In genomic region chr15:12788536-12788935, GRCm38 (mm10) we compare ENCODE assay signal across 27 mouse cellular contexts. TPM values are rescaled to one million over a fixed set of nuclear protein-coding genes. Genes with fewer than 3 reads are reported as not detected.
DNase-seq lines count a peak whose midpoint lies in the region; ATAC-seq and TF ChIP-seq lines count a peak whose summit lies in the region.
"Had no signal": no experiment of that assay in that cellular context is flagged by ENCODE, and none has a peak within 500 bp of the region (broad histone marks: within the 10 kb centered on the region; RNA-seq: fewer than 3 reads in every experiment).

No protein-coding gene starts in this region.

- no peak for DNase-seq in kidney, postnatal 0 days (ENCODE audit: low spot score)
- DNase-seq in kidney, adult 8-10 months = no peak
- DNase-seq in midbrain, embryonic 11.5 days (ENCODE audit: low spot score, missing footprints) = peak; percentile 67
- peak; percentile 44 for DNase-seq in ZHBTc4 (ENCODE audit: low read depth, low spot score)
- no peak for DNase-seq in liver
- DNase-seq in cerebellum, adult 11-12 months = no peak
- DNase-seq: adrenal gland, adult 2 months; adrenal gland, postnatal 36 days; cerebellum, adult 8-10 months; cerebellum, postnatal 25 days; gastrocnemius, postnatal 14 days; heart, postnatal 36 days; kidney, adult 18-20 months; kidney, postnatal 4 days; lung, postnatal 4 days had no signal

- no peak overlapping the region for H3K9ac ChIP-seq in kidney, postnatal 0 days (ENCODE audit: low read depth, low read length)
- no peak overlapping the region for H3K9ac ChIP-seq in midbrain, embryonic 11.5 days (ENCODE audit: low read length)
- no peak overlapping the region for H3K9ac ChIP-seq in midbrain, embryonic 16.5 days (ENCODE audit: low read depth, low read length)
- no peak overlapping the region for H3K9ac ChIP-seq in ES-Bruce4 (ENCODE audit: low read depth, poor library complexity, severe bottlenecking)
- H3K9ac ChIP-seq: embryonic facial prominence, embryonic 15.5 days; forebrain, embryonic 13.5 days; heart, embryonic 15.5 days; hindbrain, embryonic 14.5 days; limb, embryonic 12.5 days; neural tube, embryonic 13.5 days had no signal

- no peak overlapping the region for H3K27ac ChIP-seq in kidney, postnatal 0 days
- H3K27ac ChIP-seq in midbrain, embryonic 11.5 days (ENCODE audit: low read depth, low read length) = no peak overlapping the region
- H3K27ac ChIP-seq in midbrain, embryonic 16.5 days (ENCODE audit: low read length) = no peak overlapping the region
- no peak overlapping the region for H3K27ac ChIP-seq in ES-Bruce4 (ENCODE audit: insufficient read depth, low read length)
- H3K27ac ChIP-seq: embryonic facial prominence, embryonic 15.5 days; forebrain, embryonic 13.5 days; heart, embryonic 15.5 days; hindbrain, embryonic 14.5 days; neural tube, embryonic 13.5 days had no signal

- H3K36me3 ChIP-seq in kidney, postnatal 0 days (ENCODE audit: insufficient read depth, low read length) = no peaks in the 10 kb centered on the region
- H3K36me3 ChIP-seq in midbrain, embryonic 11.5 days (ENCODE audit: control insufficient read depth, insufficient read depth, low read length) = no peaks in the 10 kb centered on the region
- no peaks in the 10 kb centered on the region for H3K36me3 ChIP-seq in midbrain, embryonic 16.5 days (ENCODE audit: control insufficient read depth, insufficient read depth, low read length)
- H3K36me3 ChIP-seq in ES-Bruce4 (ENCODE audit: control insufficient read depth, insufficient read depth, low read length, poor library complexity, severe bottlenecking) = no peaks in the 10 kb centered on the region
- H3K36me3 ChIP-seq: embryonic facial prominence, embryonic 10.5 days; embryonic facial prominence, embryonic 15.5 days; heart, embryonic 10.5 days; heart, embryonic 15.5 days; limb, embryonic 12.5 days; neural tube, embryonic 13.5 days had no signal

- TF ChIP-seq CTCF in kidney, postnatal 0 days (IDR thresholded peaks at IDR 0.05; ENCODE audit: low read depth) = peak; percentile 32; the same call in 1 of the 2 replicates
- peak; percentile 16 for TF ChIP-seq CTCF in ES-Bruce4 (IDR thresholded peaks at IDR 0.05; ENCODE audit: low read depth, low read length)

- no peaks in the 10 kb centered on the region for H3K27me3 ChIP-seq in kidney, postnatal 0 days (ENCODE audit: insufficient read depth, low read length)
- H3K27me3 ChIP-seq in midbrain, embryonic 11.5 days (ENCODE audit: control insufficient read depth, insufficient read depth, low read length) = no peaks in the 10 kb centered on the region
- no peaks in the 10 kb centered on the region for H3K27me3 ChIP-seq in midbrain, embryonic 16.5 days (ENCODE audit: control insufficient read depth, insufficient read depth, low read depth, low read length)
- H3K27me3 ChIP-seq in ES-Bruce4 (ENCODE audit: control insufficient read depth, insufficient read depth, low read length, poor library complexity, severe bottlenecking) = no peaks in the 10 kb centered on the region
- H3K27me3 ChIP-seq: embryonic facial prominence, embryonic 15.5 days; forebrain, embryonic 13.5 days; heart, embryonic 15.5 days; limb, embryonic 12.5 days; neural tube, embryonic 13.5 days had no signal

- 75% methylated on average over 5 of the region's 5 CpGs for WGBS in kidney, postnatal 0 days
- WGBS in midbrain, embryonic 11.5 days = 81% methylated on average over 5 of the region's 5 CpGs
- whole genome bisulfite sequencing in midbrain, embryonic 16.5 days = 79% methylated on average over 5 of the region's 5 CpGs

- H3K4me3 ChIP-seq in kidney, postnatal 0 days (replicated peaks; ENCODE audit: low read depth, low read length) = no peak overlapping the region
- H3K4me3 ChIP-seq in midbrain, embryonic 11.5 days (ENCODE audit: low read depth, low read length) = no peak overlapping the region
- no peak overlapping the region for H3K4me3 ChIP-seq in midbrain, embryonic 16.5 days (ENCODE audit: low read depth, low read length)
- H3K4me3 ChIP-seq in ES-Bruce4 (ENCODE audit: low read depth, low read length) = no peak overlapping the region
- H3K4me3 ChIP-seq: embryonic facial prominence, embryonic 10.5 days; embryonic facial prominence, embryonic 15.5 days; forebrain, embryonic 13.5 days; heart, embryonic 10.5 days; heart, embryonic 15.5 days; limb, embryonic 12.5 days; megakaryocyte, embryonic 14.5 days; neural tube, embryonic 13.5 days had no signal

- no peaks in the 10 kb centered on the region; the same call in 1 of the 2 replicates for H3K4me1 ChIP-seq in kidney, postnatal 0 days (replicated peaks; ENCODE audit: insufficient read depth, low read length)
- 0 out of 2 replicates have a peak, but pooled peaks cover 3% of the 10 kb centered on the region for H3K4me1 ChIP-seq in midbrain, embryonic 11.5 days (ENCODE audit: control insufficient read depth, insufficient read depth, low read length)
- 0 out of 2 replicates have a peak, but pooled peaks cover 5% of the 10 kb centered on the region for H3K4me1 ChIP-seq in midbrain, embryonic 16.5 days (ENCODE audit: control insufficient read depth, insufficient read depth, low read length)
- H3K4me1 ChIP-seq in ES-Bruce4 (ENCODE audit: control insufficient read depth, insufficient read depth, low read length) = no peaks in the 10 kb centered on the region
- H3K4me1 ChIP-seq: megakaryocyte, embryonic 14.5 days had no signal

- no peak for TF ChIP-seq EP300 in ES-Bruce4 (IDR thresholded peaks at IDR 0.05; ENCODE audit: insufficient read depth, low read depth, low read length)

- ATAC-seq in kidney, postnatal 0 days (replicated peaks; ENCODE audit: low FRiP score, low read depth) = no peak
- ATAC-seq in midbrain, embryonic 11.5 days (ENCODE audit: low FRiP score) = no peak
- ATAC-seq in midbrain, embryonic 16.5 days = no peak
- ATAC-seq: forebrain, embryonic 13.5 days had no signal

- TF ChIP-seq POLR2A in ES-Bruce4 (IDR thresholded peaks at IDR 0.05; ENCODE audit: insufficient read depth, low read length) = no peak

- H3K9me3 ChIP-seq in kidney, postnatal 0 days (replicated peaks; ENCODE audit: low read length) = no peaks in the 10 kb centered on the region
- H3K9me3 ChIP-seq in midbrain, embryonic 11.5 days (ENCODE audit: control insufficient read depth, low read length) = no peaks in the 10 kb centered on the region
- no peaks in the 10 kb centered on the region for H3K9me3 ChIP-seq in midbrain, embryonic 16.5 days (replicated peaks; ENCODE audit: control insufficient read depth, low read length, poor library complexity, severe bottlenecking)
- H3K9me3 ChIP-seq in ES-Bruce4 (replicated peaks; ENCODE audit: control insufficient read depth, insufficient read depth, low read length, poor library complexity, severe bottlenecking) = no peaks in the 10 kb centered on the region
- H3K9me3 ChIP-seq: embryonic facial prominence, embryonic 10.5 days; embryonic facial prominence, embryonic 15.5 days; forebrain, embryonic 13.5 days; heart, embryonic 10.5 days; heart, embryonic 15.5 days; limb, embryonic 12.5 days; neural tube, embryonic 13.5 days had no signal

- H3K4me2 ChIP-seq in kidney, postnatal 0 days (ENCODE audit: low read length) = no peak overlapping the region
- no peak overlapping the region for H3K4me2 ChIP-seq in midbrain, embryonic 11.5 days
- H3K4me2 ChIP-seq in midbrain, embryonic 16.5 days (ENCODE audit: low read length) = no peak overlapping the region
- H3K4me2 ChIP-seq: embryonic facial prominence, embryonic 15.5 days; forebrain, embryonic 13.5 days; heart, embryonic 15.5 days; hindbrain, embryonic 14.5 days; liver, embryonic 11.5 days had no signal

RNA-seq across cellular contexts. Expression of gene 6030458C11Rik, which starts 35.9 kb away (rescaled TPM):
- 20.8 and 22.8 TPM in 2 replicates for polyA plus RNA-seq in kidney, postnatal 0 days (2015; fragmentation: Nextera tagmentation; extraction: Ambion mirVana)
- 24.3 and 25.3 TPM in 2 replicates for polyA plus RNA-seq in midbrain, embryonic 11.5 days (2014; fragmentation: Nextera tagmentation; extraction: Ambion mirVana)
- 31.3 and 33.8 TPM in 2 replicates for polyA plus RNA-seq in midbrain, embryonic 16.5 days (2015; fragmentation: Nextera tagmentation; extraction: Ambion mirVana)
- polyA plus RNA-seq in ES-Bruce4 (2011; ENCODE audit: insufficient read depth, insufficient read length, low read depth, missing spikeins) = 49.5 and 54.8 TPM in 2 replicates

RNA-seq across cellular contexts. Expression of gene Drosha, which starts 36.1 kb away (rescaled TPM):
- polyA plus RNA-seq in kidney, postnatal 0 days (2015; fragmentation: Nextera tagmentation; extraction: Ambion mirVana) = 22.3 and 25.9 TPM in 2 replicates
- 79.2 and 83.7 TPM in 2 replicates for polyA plus RNA-seq in midbrain, embryonic 11.5 days (2014; fragmentation: Nextera tagmentation; extraction: Ambion mirVana)
- 55.7 and 59.7 TPM in 2 replicates for polyA plus RNA-seq in midbrain, embryonic 16.5 days (2015; fragmentation: Nextera tagmentation; extraction: Ambion mirVana)
- polyA plus RNA-seq in ES-Bruce4 (2011; ENCODE audit: insufficient read depth, insufficient read length, low read depth, missing spikeins) = 120 and 123 TPM in 2 replicates

RNA-seq across cellular contexts. Expression of gene Pdzd2, which starts 48.8 kb away (rescaled TPM):
- 17.1 and 19.1 TPM in 2 replicates for polyA plus RNA-seq in kidney, postnatal 0 days (2015; fragmentation: Nextera tagmentation; extraction: Ambion mirVana)
- 5.2 and 6.5 TPM in 2 replicates for polyA plus RNA-seq in midbrain, embryonic 11.5 days (2014; fragmentation: Nextera tagmentation; extraction: Ambion mirVana)
- polyA plus RNA-seq in midbrain, embryonic 16.5 days (2015; fragmentation: Nextera tagmentation; extraction: Ambion mirVana) = 14.5 and 15.0 TPM in 2 replicates
- polyA plus RNA-seq in ES-Bruce4 (2011; ENCODE audit: insufficient read depth, insufficient read length, low read depth, missing spikeins) = 7.3 and 11.6 TPM in 2 replicates

Comparison
In these comparisons a context has a peak if more than half of its experiments do, and no peak if none do; other contexts are left out.
1. DNase-seq: peak in midbrain, embryonic 11.5 days (single experiment) and ZHBTc4 (single experiment); none in kidney, postnatal 0 days (single experiment), kidney, adult 8-10 months (0 of 2), liver (single experiment) and cerebellum, adult 11-12 months (single experiment).